ENCODE assay signal across 8 mouse cellular contexts in genomic region chr8:12672056-12672881, GRCm38 (mm10). TPM values are rescaled to one million over a fixed set of nuclear protein-coding genes. Genes with fewer than 3 reads are reported as not detected.
A peak's percentile ranks its signal among the peaks of the same experiment; 100 is the strongest.
DNase-seq lines count a peak whose midpoint lies in the region; ATAC-seq lines count a peak whose summit lies in the region.

Tubgcp3 (minus strand) TSS chr8:12672248.

- 1% methylated on average over 65 of the region's 65 CpGs for WGBS in forebrain, embryonic 11.5 days
- WGBS in heart, embryonic 16.5 days = under 1% methylated on average over 65 of the region's 65 CpGs
- WGBS in liver, embryonic 15.5 days (ENCODE audit: insufficient replicate concordance) = 3% methylated on average over 65 of the region's 65 CpGs
- 1% methylated on average over 65 of the region's 65 CpGs for WGBS in neural tube, embryonic 12.5 days

- peak within 1 kb of the TSS; percentile 66 for H3K27ac ChIP-seq in forebrain, embryonic 11.5 days (ENCODE audit: low read depth, low read length)
- peak within 1 kb of the TSS; percentile 54 for H3K27ac ChIP-seq in heart, embryonic 16.5 days (ENCODE audit: low read length)
- peak within 1 kb of the TSS; percentile 80 for H3K27ac ChIP-seq in liver, embryonic 15.5 days (replicated peaks)
- peak within 1 kb of the TSS; percentile 37; the same call in 1 of the 2 replicates for H3K27ac ChIP-seq in neural tube, embryonic 12.5 days

- H3K27me3 ChIP-seq in forebrain, embryonic 11.5 days (ENCODE audit: control insufficient read depth, insufficient read depth, low read length) = no peaks in the 10 kb centered on the region
- peaks cover 6% of the 10 kb centered on the region; the same call in 1 of the 2 replicates for H3K27me3 ChIP-seq in heart, embryonic 16.5 days (ENCODE audit: control insufficient read depth, insufficient read depth, low read length)
- H3K27me3 ChIP-seq in liver, embryonic 15.5 days = peaks cover 34% of the 10 kb centered on the region
- H3K27me3 ChIP-seq in neural tube, embryonic 12.5 days (replicated peaks) = peaks cover 5% of the 10 kb centered on the region; the same call in 1 of the 2 replicates

- H3K4me2 ChIP-seq in forebrain, embryonic 11.5 days (ENCODE audit: low read depth, low read length, severe bottlenecking) = peak within 1 kb of the TSS; percentile 87
- peak within 1 kb of the TSS; percentile 93 for H3K4me2 ChIP-seq in heart, embryonic 16.5 days (ENCODE audit: low read depth, low read length)
- H3K4me2 ChIP-seq in liver, embryonic 15.5 days = peak within 1 kb of the TSS; percentile 96
- H3K4me2 ChIP-seq in neural tube, embryonic 12.5 days (replicated peaks) = peak within 1 kb of the TSS; percentile 91

- peak; percentile 94 for ATAC-seq in forebrain, embryonic 11.5 days (replicated peaks; ENCODE audit: low FRiP score)
- peak; percentile 92 for ATAC-seq in heart, embryonic 16.5 days (replicated peaks; ENCODE audit: extremely low read depth, insufficient read depth, low FRiP score)
- ATAC-seq in liver, embryonic 15.5 days (ENCODE audit: insufficient read depth) = peak; percentile 85
- peak; percentile 87 for ATAC-seq in neural tube, embryonic 12.5 days (ENCODE audit: low FRiP score, low read depth)

- H3K4me3 ChIP-seq in forebrain, embryonic 11.5 days (ENCODE audit: low read depth, low read length) = peak within 1 kb of the TSS; percentile 97
- H3K4me3 ChIP-seq in heart, embryonic 16.5 days (ENCODE audit: low read length) = peak within 1 kb of the TSS; percentile 83
- peak within 1 kb of the TSS; percentile 97 for H3K4me3 ChIP-seq in liver, embryonic 15.5 days (replicated peaks)
- H3K4me3 ChIP-seq in neural tube, embryonic 12.5 days = peak within 1 kb of the TSS; percentile 92

- no peaks in the 10 kb centered on the region for H3K9me3 ChIP-seq in forebrain, embryonic 11.5 days (ENCODE audit: control insufficient read depth, low read length)
- no peaks in the 10 kb centered on the region for H3K9me3 ChIP-seq in heart, embryonic 16.5 days (replicated peaks; ENCODE audit: control insufficient read depth, low read length)
- no peaks in the 10 kb centered on the region for H3K9me3 ChIP-seq in liver, embryonic 15.5 days (replicated peaks)
- H3K9me3 ChIP-seq in neural tube, embryonic 12.5 days = no peaks in the 10 kb centered on the region

- peak; percentile 78 to 82 for DNase-seq in CD8-positive naive resting alpha-beta T cell, adult 2 months (ENCODE audit: low read depth in 2 of 2, low spot score in 2 of 2)
- peak; percentile 73 for DNase-seq in c-Kit-positive CD71-negative TER-119-negative erythroid progenitor cells, embryonic 14.5 days (ENCODE audit: low read depth)
- peak; percentile 96 for DNase-seq in forebrain, embryonic 11.5 days (ENCODE audit: low spot score)
- DNase-seq in kidney, postnatal 36 days = peak; percentile 86 to 94
- peak; percentile 82 for DNase-seq in telencephalon, adult 2 months (ENCODE audit: low read depth, low spot score)

- peak within 1 kb of the TSS; percentile 96 for H3K9ac ChIP-seq in forebrain, embryonic 11.5 days (ENCODE audit: low read length)
- H3K9ac ChIP-seq in heart, embryonic 16.5 days (ENCODE audit: low read length) = peak within 1 kb of the TSS; percentile 93
- peak within 1 kb of the TSS; percentile 84 for H3K9ac ChIP-seq in liver, embryonic 15.5 days
- H3K9ac ChIP-seq in neural tube, embryonic 12.5 days = peak within 1 kb of the TSS; percentile 92

- H3K4me1 ChIP-seq in forebrain, embryonic 11.5 days (replicated peaks; ENCODE audit: control insufficient read depth, insufficient read depth, low read length) = peaks cover 3% of the 10 kb centered on the region; the same call in 1 of the 2 replicates
- H3K4me1 ChIP-seq in heart, embryonic 16.5 days (ENCODE audit: control insufficient read depth, insufficient read depth, low read length) = peaks cover 12% of the 10 kb centered on the region
- peaks cover 34% of the 10 kb centered on the region for H3K4me1 ChIP-seq in liver, embryonic 15.5 days (replicated peaks)
- peaks cover 14% of the 10 kb centered on the region for H3K4me1 ChIP-seq in neural tube, embryonic 12.5 days

- H3K36me3 ChIP-seq in forebrain, embryonic 11.5 days (ENCODE audit: control insufficient read depth, insufficient read depth, low read length) = no peaks in the 10 kb centered on the region
- no peaks in the 10 kb centered on the region for H3K36me3 ChIP-seq in heart, embryonic 16.5 days (ENCODE audit: control insufficient read depth, insufficient read depth)
- peaks cover 20% of the 10 kb centered on the region for H3K36me3 ChIP-seq in liver, embryonic 15.5 days (replicated peaks)
- no peaks in the 10 kb centered on the region for H3K36me3 ChIP-seq in neural tube, embryonic 12.5 days

RNA-seq across cellular contexts. Expression of gene Tubgcp3, which starts in this region (rescaled TPM):
- 67.4 and 68.3 TPM in 2 replicates for polyA plus RNA-seq in forebrain, embryonic 11.5 days (2014; fragmentation: Nextera tagmentation; extraction: Ambion mirVana)
- polyA plus RNA-seq in heart, embryonic 16.5 days (2015; fragmentation: Nextera tagmentation; extraction: Ambion mirVana) = 27.5 and 29.4 TPM in 2 replicates
- polyA plus RNA-seq in liver, embryonic 15.5 days (2015; fragmentation: Nextera tagmentation; extraction: Ambion mirVana) = 22.4 and 24.0 TPM in 2 replicates
- 43.0 and 50.4 TPM in 2 replicates for polyA plus RNA-seq in neural tube, embryonic 12.5 days (2016; fragmentation: Nextera tagmentation; extraction: Ambion mirVana)

Comparison
In these comparisons a context has a peak if more than half of its experiments do, and no peak if none do; other contexts are left out.
1. Peak in every context shown above with its lines: DNase-seq, ATAC-seq, H3K4me3 ChIP-seq and H3K27ac ChIP-seq.